Mouse (Mus musculus) limb, embryonic 14.5 days (tissue): ENCODE data around the gene Ulk4. TPM values are rescaled to one million over a fixed set of nuclear protein-coding genes. Genes with fewer than 3 reads are reported as not detected.

Source experiments
- ATAC-seq: fragments of 200-750 bp; cut with Nextera tagmentation; 2 replicates; pipeline ENCODE4 v1.8.0; 2017; ENCODE audit warnings: low read depth, moderate number of reproducible peaks, moderate TSS enrichment; ENCODE audit not compliant: low FRiP score
- DNase-seq: peaks from one replicate; pipeline ENCODE4 v3.0.0-alpha.2; 2015; ENCODE audit warnings: low spot score
- H3K27ac ChIP-seq: fragments of 300-500 bp; sonication (generic); replicated peaks from 2 replicates; pipeline ENCODE4 v1.5.1; 2014; ENCODE audit warnings: low read depth, mild to moderate bottlenecking, low read length, moderate library complexity, mixed read lengths
- H3K27me3 ChIP-seq: fragments of 300-500 bp; sonication (generic); 2 replicates; pipeline ENCODE4 v1.6.1; 2014; ENCODE audit warnings: low read length, mixed read lengths; ENCODE audit not compliant: control insufficient read depth, insufficient read depth
- H3K36me3 ChIP-seq: fragments of 300-500 bp; sonication (generic); 2 replicates; pipeline ENCODE4 v1.6.1; 2014; ENCODE audit warnings: mild to moderate bottlenecking, low read length, moderate library complexity, mixed read lengths; ENCODE audit not compliant: control insufficient read depth, insufficient read depth
- H3K4me1 ChIP-seq: fragments of 300-500 bp; sonication (generic); 2 replicates; pipeline ENCODE4 v1.6.1; 2014; ENCODE audit warnings: antibody characterized with exemption, low read length, mixed read lengths; ENCODE audit not compliant: control insufficient read depth, insufficient read depth
- H3K4me2 ChIP-seq: fragments of 300-500 bp; sonication (generic); replicated peaks from 2 replicates; pipeline ENCODE4 v1.6.1; 2014; ENCODE audit warnings: low read depth, mild to moderate bottlenecking, low read length, moderate library complexity; ENCODE audit not compliant: severe bottlenecking
- H3K4me3 ChIP-seq: fragments of 300-500 bp; sonication (generic); replicated peaks from 2 replicates; pipeline ENCODE4 v1.5.1; 2014; ENCODE audit warnings: low read length
- H3K9ac ChIP-seq: fragments of 300-500 bp; sonication (generic); 2 replicates; pipeline ENCODE4 v1.6.1; 2014; ENCODE audit warnings: mild to moderate bottlenecking, low read depth, low read length, moderate library complexity; ENCODE audit not compliant: severe bottlenecking
- H3K9me3 ChIP-seq: fragments of 300-500 bp; sonication (generic); 2 replicates; pipeline ENCODE4 v1.6.1; 2016; ENCODE audit warnings: low read length; ENCODE audit not compliant: control insufficient read depth
- POLR2A ChIP-seq: fragments of 200-500 bp; IDR thresholded peaks from 2 replicates; pipeline ENCODE4 v1.8.0; 2012; ENCODE audit warnings: inconsistent platforms, mild to moderate bottlenecking, moderate library complexity, borderline replicate concordance; ENCODE audit not compliant: insufficient read depth, insufficient read length; ENCODE audit errors: extremely low read depth
- WGBS: fragments of 180-500 bp; shearing (Covaris S2); extraction: QIAGEN DNeasy Blood & Tissue Kit; methylation state at CpG from one replicate; pipeline ENCODE4 v1.1.7; 2014; 5-methylcytosine and 5-hydroxymethylcytosine counted together
- polyA plus RNA-seq, 2 experiments: library from polyadenylated mRNA; depleted of rRNA in 1 of 2; stranded (reverse) in 1 of 2; unstranded in 1 of 2; fragments of >200 nt; fragmentation: Nextera tagmentation in 1 of 2; extraction: Ambion mirVana in 1 of 2; gene quantifications; 2 replicates each; pipeline versions ENCODE4 v1.2.1 to v1.2.3; 2012 to 2014

Gene Ulk4
- polyA plus RNA-seq, 2 experiments: 6.4 to 123 TPM

- no peaks in the 10 kb centered on the region for H3K9me3 ChIP-seq
- H3K9ac ChIP-seq: no peak overlapping the region
- no peak overlapping the region for H3K4me3 ChIP-seq
- peaks cover 15% of the 10 kb centered on the region for H3K4me1 ChIP-seq
- H3K4me2 ChIP-seq: 0 out of 2 replicates have a peak overlapping the region, but pooled peaks have one; percentile 13
- no peak for TF ChIP-seq POLR2A
- no peak overlapping the region for H3K27ac ChIP-seq
- H3K27me3 ChIP-seq: no peaks in the 10 kb centered on the region
- 31% methylated on average over 9 of the region's 9 CpGs for WGBS
- no peaks in the 10 kb centered on the region for H3K36me3 ChIP-seq
- ATAC-seq (peak; percentile 24; the same call in 1 of the 2 replicates), DNase-seq (peak; percentile 34)
Measured at GRCm38 (mm10) chr9:121079388-121080088, 197.5 kb downstream of the Ulk4 start.

GRCm38 (mm10) chr9:121076291-121076690, 200.7 kb downstream of the Ulk4 start:
- H3K4me1 ChIP-seq: peaks cover 8% of the 10 kb centered on the region
- DNase-seq (no peak), ATAC-seq (no peak)
- no peak for TF ChIP-seq POLR2A
- H3K36me3 ChIP-seq: no peaks in the 10 kb centered on the region
- no peak overlapping the region for H3K4me2 ChIP-seq
- no peak overlapping the region for H3K9ac ChIP-seq
- H3K9me3 ChIP-seq: no peaks in the 10 kb centered on the region
- no peak overlapping the region for H3K27ac ChIP-seq
- no peaks in the 10 kb centered on the region for H3K27me3 ChIP-seq
- H3K4me3 ChIP-seq: no peak overlapping the region
- WGBS: 34% methylated on average over 12 of the region's 12 CpGs

GRCm38 (mm10) chr9:121075246-121075645, 201.8 kb downstream of the Ulk4 start:
- 92% methylated on average over 4 of the region's 4 CpGs for WGBS

GRCm38 (mm10) chr9:121074726-121075125, 202.3 kb downstream of the Ulk4 start:
- no peak overlapping the region for H3K27ac ChIP-seq
- 91% methylated on average over 3 of the region's 3 CpGs for WGBS

More at GRCm38 (mm10) chr9:121075246-121075645, 201.8 kb downstream of the Ulk4 start:
- ATAC-seq (no peak), DNase-seq (no peak)
- H3K4me3 ChIP-seq: no peak overlapping the region
- peaks cover 8% of the 10 kb centered on the region for H3K4me1 ChIP-seq
- no peaks in the 10 kb centered on the region for H3K27me3 ChIP-seq
- H3K27ac ChIP-seq: no peak overlapping the region
- H3K36me3 ChIP-seq: no peaks in the 10 kb centered on the region
- no peak for TF ChIP-seq POLR2A
- no peak overlapping the region for H3K9ac ChIP-seq
- no peak overlapping the region for H3K4me2 ChIP-seq
- no peaks in the 10 kb centered on the region for H3K9me3 ChIP-seq

GRCm38 (mm10) chr9:121072127-121072757, 204.8 kb downstream of the Ulk4 start:
- no peaks in the 10 kb centered on the region; the same call in 1 of the 2 replicates for H3K4me1 ChIP-seq
- no peaks in the 10 kb centered on the region for H3K36me3 ChIP-seq
- no peak overlapping the region for H3K4me3 ChIP-seq
- no peak overlapping the region for H3K9ac ChIP-seq
- no peak overlapping the region for H3K4me2 ChIP-seq
- no peak overlapping the region for H3K27ac ChIP-seq
- no peaks in the 10 kb centered on the region for H3K27me3 ChIP-seq
- H3K9me3 ChIP-seq: no peaks in the 10 kb centered on the region
- no peak for TF ChIP-seq POLR2A
- DNase-seq: no peak
- peak; percentile 35; the same call in 1 of the 2 replicates for ATAC-seq
- WGBS: 59% methylated on average over 8 of the region's 8 CpGs

More at GRCm38 (mm10) chr9:121074726-121075125, 202.3 kb downstream of the Ulk4 start:
- peaks cover 8% of the 10 kb centered on the region for H3K4me1 ChIP-seq
- no peaks in the 10 kb centered on the region for H3K9me3 ChIP-seq
- H3K4me3 ChIP-seq: no peak overlapping the region
- ATAC-seq (no peak), DNase-seq (no peak)
- no peak overlapping the region for H3K9ac ChIP-seq
- TF ChIP-seq POLR2A: no peak
- no peak overlapping the region for H3K4me2 ChIP-seq
- no peaks in the 10 kb centered on the region for H3K36me3 ChIP-seq
- H3K27me3 ChIP-seq: no peaks in the 10 kb centered on the region
